Mouse (Mus musculus): ENCODE results near the gene Iffo1.
A peak's percentile ranks its signal among the peaks of the same experiment; 100 is the strongest.
"Not testable (repeated sequence)": the region's sequence is repeated elsewhere in the genome, so short reads cannot be mapped to it uniquely, and the experiment has no call there.

The Iffo1 gene

GRCm38 (mm10) chr6:125160854-125161760 is 16.1 kb downstream of the Iffo1 start:
- DNase-seq (ENCODE audit: low spot score) = peak; percentile 27

- DNase-seq (ENCODE audit: low spot score) = peak; percentile 72
Measured at GRCm38 (mm10) chr6:125161971-125162370, 16.9 kb downstream of the Iffo1 start.

GRCm38 (mm10) chr6:125162615-125163305 is 17.7 kb downstream of the Iffo1 start:
- DNase-seq (ENCODE audit: low spot score) = not testable (repeated sequence)

DNA sequence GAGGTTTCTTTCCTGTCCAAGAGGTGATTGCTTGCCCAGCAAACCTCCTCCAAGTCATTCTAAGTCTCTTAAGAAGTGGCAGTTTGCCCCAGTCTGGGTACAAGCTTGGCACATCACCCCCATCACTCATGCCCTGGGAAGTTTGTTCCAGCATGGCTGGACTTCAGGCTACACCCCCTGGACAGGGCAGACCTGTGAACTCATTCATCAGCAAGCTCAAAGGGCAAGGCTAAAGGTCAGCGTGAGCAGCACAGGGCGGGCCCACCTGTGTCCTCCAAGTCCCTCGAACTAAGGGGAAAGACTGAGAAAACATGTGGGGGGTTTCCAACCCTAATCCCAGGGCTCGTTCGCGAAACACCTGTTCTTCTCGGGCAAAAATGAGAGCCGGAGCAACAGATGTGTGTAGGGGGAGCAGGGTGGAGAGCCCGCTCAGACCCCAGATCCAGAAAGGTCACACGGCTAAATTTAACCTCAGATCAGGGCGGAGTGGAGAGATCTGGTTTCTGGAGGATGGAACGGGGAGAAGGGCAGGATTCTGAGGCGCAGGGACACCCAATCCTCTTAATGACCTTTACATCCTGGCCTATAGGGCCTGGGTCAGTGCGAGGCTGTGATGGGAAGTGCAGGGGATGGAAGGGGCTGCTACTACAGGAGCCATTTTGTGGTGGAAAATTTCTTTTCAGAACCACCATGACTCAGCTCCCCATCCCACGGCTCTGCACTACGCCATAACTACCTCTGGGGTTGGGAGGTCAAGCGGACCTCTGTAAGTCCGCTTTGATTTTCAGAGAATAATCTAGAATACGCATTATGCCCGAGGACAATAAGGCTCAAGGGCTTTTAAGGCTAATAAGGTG is 19.0 kb downstream of the Iffo1 start:
- DNase-seq (ENCODE audit: low spot score) = peak; percentile 45

DNA sequence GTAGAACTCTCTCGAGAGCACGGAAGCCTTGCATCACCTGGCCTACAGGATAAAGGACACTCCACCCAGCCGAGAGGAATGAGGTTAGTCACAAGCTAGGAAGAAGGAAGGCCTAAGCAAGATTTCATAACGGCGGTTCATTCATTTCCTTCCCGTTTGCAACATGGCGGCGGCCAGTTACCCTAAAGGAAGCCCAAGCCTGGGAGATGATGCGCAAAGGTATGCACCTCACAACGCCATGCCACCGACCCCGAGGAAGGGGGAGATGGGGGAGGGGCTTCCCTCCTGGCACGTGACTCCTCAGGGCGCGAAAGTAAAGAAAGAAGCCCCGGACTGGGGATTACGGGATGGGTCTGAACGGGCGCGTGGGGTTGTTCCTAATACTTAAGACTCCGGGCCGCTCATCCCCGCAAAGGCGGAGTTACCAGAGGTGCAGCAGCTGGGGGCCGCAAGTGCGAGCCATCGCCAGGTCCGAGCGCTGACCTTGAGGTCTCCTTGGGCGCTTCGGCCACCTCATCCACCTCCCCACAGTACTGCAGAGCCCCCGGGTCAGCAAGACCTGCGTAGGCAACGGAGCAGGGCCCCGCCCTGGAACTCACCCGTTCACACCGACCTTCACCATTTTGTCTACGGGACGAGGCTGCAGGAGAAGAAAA is 19.8 kb downstream of the Iffo1 start:
- no peak for DNase-seq (ENCODE audit: low spot score)

- DNase-seq (ENCODE audit: low spot score) = peak; percentile 92
Measured at GRCm38 (mm10) chr6:125165328-125165891, 20.4 kb downstream of the Iffo1 start.

GRCm38 (mm10) chr6:125166051-125166751 is 21.2 kb downstream of the Iffo1 start, which contains the start of gene Gapdh:
Gene Gapdh (minus strand): TSS chr6:125166467.
- no peak for DNase-seq (ENCODE audit: low spot score)

DNA sequence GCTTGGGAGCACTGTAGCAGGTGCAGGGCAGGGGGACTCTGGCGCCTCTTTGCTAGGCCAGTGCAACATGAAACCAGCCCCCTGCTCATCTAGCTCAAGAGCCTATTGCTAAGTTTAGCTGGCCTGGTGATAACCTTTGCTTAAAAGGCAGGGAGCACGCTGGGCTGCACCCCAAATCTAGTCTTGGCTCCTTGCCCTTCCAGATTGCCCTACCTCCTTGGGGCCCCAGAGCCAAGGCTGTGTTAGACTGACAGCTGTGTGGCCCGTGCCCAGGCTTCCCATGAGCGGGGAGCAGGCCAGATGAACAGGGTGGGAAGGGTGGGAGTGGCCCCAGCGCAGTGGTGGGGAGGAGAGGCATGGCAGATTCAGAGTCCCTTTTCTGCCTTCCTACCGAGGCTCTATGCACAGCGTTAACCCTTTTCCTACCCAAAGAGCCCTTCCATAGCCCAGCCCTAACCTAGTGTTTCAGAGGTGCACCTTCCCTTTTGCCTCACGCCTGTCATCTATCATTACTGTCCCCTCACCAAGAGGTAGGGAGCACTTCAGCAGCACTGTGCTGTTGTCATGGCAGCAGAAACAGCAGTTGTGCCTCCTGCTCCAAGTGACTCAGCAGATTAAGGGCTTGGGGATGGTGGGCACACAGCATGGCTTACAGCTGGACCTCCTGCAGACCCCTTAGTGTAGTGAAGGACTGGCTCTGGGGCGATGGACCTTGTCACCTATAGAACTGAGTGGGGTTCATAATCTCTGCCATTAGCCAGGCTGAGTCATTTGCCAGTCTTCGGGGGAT is 22.0 kb downstream of the Iffo1 start:
- no peak for DNase-seq (ENCODE audit: low spot score)

DNA sequence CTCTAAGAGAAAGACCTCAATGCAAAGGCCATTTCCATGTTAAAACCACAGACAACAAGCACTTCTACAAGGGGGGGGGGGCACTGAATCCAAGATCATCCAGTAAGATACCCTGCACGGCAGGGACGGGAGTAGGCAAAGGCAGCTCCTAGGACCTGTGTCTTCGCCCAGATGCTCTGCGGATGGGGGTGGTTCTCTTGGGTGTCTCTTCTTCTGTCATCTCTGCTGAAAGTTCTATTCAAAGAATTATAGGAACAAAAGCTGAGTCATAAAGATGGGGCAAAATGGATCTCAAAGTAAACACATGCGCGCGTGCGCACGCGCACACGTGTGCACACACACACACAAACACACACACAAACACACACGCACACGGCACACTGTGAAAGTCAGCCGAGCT is 23.0 kb downstream of the Iffo1 start:
- DNase-seq (ENCODE audit: low spot score) = no peak

GRCm38 (mm10) chr6:125170194-125170593 is 25.2 kb downstream of the Iffo1 start:
- DNase-seq (ENCODE audit: low spot score) = no peak

- no peak for DNase-seq (ENCODE audit: low spot score)
Measured at GRCm38 (mm10) chr6:125172474-125172873, 27.4 kb downstream of the Iffo1 start.

GRCm38 (mm10) chr6:125173256-125173655 is 28.2 kb downstream of the Iffo1 start:
- no peak for DNase-seq (ENCODE audit: low spot score)

GRCm38 (mm10) chr6:125175469-125175868 is 30.4 kb downstream of the Iffo1 start:
- DNase-seq (ENCODE audit: low spot score) = no peak

DNA sequence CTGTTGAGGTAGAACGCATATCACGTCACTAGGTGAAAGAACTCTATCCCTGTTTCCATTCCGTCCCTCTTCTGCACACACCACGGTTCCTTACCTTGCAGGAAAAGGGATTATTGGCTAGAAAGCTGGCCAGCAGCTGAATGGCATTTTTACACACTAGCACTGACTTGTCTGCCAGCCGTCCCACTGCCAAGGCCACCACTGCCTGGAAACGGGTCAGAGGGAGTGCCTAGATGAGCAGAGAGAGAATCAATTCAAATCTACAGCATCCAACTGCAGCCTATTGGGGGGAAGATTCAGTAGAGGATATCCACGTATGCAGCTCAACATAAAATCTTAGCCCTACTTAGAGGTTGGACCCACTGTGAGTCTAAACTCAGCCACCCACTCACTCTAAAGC is 34.6 kb downstream of the Iffo1 start:
- no peak for DNase-seq (ENCODE audit: low spot score)

- DNase-seq (ENCODE audit: low spot score) = no peak
Measured at GRCm38 (mm10) chr6:125182133-125182532, 37.1 kb downstream of the Iffo1 start.

- DNase-seq (ENCODE audit: low spot score) = no peak
Measured at GRCm38 (mm10) chr6:125186203-125186602, 41.2 kb downstream of the Iffo1 start.

- DNase-seq (ENCODE audit: low spot score) = peak; percentile 16
Measured at GRCm38 (mm10) chr6:125190816-125191215, 45.8 kb downstream of the Iffo1 start.

DNA sequence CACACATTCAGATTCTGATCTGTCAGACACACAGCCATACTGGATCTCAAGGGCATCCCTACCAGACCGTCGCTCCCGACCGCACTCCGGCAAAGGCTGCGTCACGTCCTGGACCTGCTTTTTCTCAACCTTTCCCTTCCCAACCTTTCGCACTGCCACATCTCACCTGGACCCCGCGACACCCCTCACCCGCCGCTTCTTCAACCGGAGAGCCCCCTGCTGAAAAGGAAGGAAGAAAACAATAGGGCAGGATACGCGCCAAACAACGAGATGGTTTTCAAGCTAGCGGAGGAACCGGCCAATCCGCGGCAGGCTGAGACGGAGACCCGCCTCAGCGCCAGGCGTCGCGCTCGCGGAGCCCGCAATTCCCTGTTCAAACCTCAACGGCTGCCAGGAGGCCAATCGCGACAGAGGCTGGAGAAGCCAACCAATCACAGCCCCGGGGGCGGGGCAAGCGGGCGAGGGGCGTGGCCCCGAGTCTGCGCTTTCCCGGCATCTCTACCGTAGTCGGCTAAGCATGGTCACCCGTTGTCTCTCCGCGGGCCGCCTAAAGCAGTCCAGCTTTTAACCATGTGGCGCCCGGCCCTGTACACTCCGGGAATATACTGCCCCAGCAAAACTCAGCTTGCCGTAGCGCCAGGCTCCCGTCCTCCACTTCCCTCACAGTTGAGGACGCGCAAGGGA is 46.4 kb downstream of the Iffo1 start, which contains the start of the genes Ncapd2 and Mrpl51:
TSS of gene Ncapd2 (minus strand) at position 370 of the 684 bp plus-strand sequence.
TSS of gene Mrpl51 (plus strand) at position 470 of the 684 bp plus-strand sequence.
- peak; percentile 97 for DNase-seq (ENCODE audit: low spot score)

All from c-Kit-positive CD71-positive TER-119-positive erythroid progenitor cells, embryonic 14.5 days (primary cell).